Mouse (Mus musculus): ENCODE results near the gene Wnt9a. TPM values are rescaled to one million over a fixed set of nuclear protein-coding genes. Genes with fewer than 3 reads are reported as not detected.

Wnt9a gene
- total RNA-seq, 2 experiments from 2014 or later: 1.3 to 1.5 TPM

Small RNAs within 50 kb of the gene (microRNA-seq; reads per million reads assigned to microRNA genes)
- not detected for gene Gm24756

Other genes starting within 250 kb of the Wnt9a start
- gene Obscn, start 170.5 kb upstream of the Wnt9a start, total RNA-seq (2021): under 1 TPM; 0.93 to 0.95 TPM
- 10 to 100 TPM; 18.5 to 22.2 TPM for gene Iba57, start 143.2 kb upstream of the Wnt9a start, total RNA-seq (2021)
- gene Gjc2, start 123.7 kb upstream of the Wnt9a start, total RNA-seq (2021): under 1 TPM; 0.40 TPM
- 10 to 100 TPM; 62.2 to 68.3 TPM for gene Guk1, start 114.7 kb upstream of the Wnt9a start, total RNA-seq (2021)
- 10 to 100 TPM; 46.1 to 60.7 TPM for gene Mrpl55, start 104.4 kb upstream of the Wnt9a start, total RNA-seq (2021)
- gene 2310033P09Rik, start 98.6 kb upstream of the Wnt9a start, total RNA-seq (2021): 10 to 100 TPM; 25.2 to 29.2 TPM
- gene Arf1, start 78.7 kb upstream of the Wnt9a start, total RNA-seq (2021): 100 to 1,000 TPM; 461 to 465 TPM
- not detected for gene Wnt3a, start 16.2 kb upstream of the Wnt9a start, total RNA-seq (2021)
- gene Prss38, start 68.7 kb downstream of the Wnt9a start, total RNA-seq (2021): not detected
- 1 to 10 TPM; 9.2 to 9.3 TPM for gene Jmjd4, start 143.1 kb downstream of the Wnt9a start, total RNA-seq (2021)
- gene Snap47, start 144.3 kb downstream of the Wnt9a start, total RNA-seq (2021): 10 to 100 TPM; 79.3 to 92.5 TPM
- 1 to 10 TPM; 3.7 to 3.8 TPM for gene Zfp867, start 165.5 kb downstream of the Wnt9a start, total RNA-seq (2021)
- 10 to 100 TPM; 17.5 to 24.9 TPM for gene Zkscan17, start 219.8 kb downstream of the Wnt9a start, total RNA-seq (2021)
- gene Nlrp3, start 234.6 kb downstream of the Wnt9a start, total RNA-seq (2021): 1 to 10 TPM in 1 of 2 experiments, under 1 TPM in 1; 0.63 to 1.1 TPM

Measured in adrenal gland, postnatal 36 days (tissue).